Mouse (Mus musculus) cerebellum, postnatal 36 days (tissue): ENCODE data around the gene I830077J02Rik.

Experiments used
- DNase-seq, 2 experiments: peaks; one replicate each; pipeline ENCODE4 v3.0.0; 2021 to 2022; ENCODE audit warnings: mixed read lengths in 2 of 2

Gene I830077J02Rik

GRCm38 (mm10) chr3:105892572-105893495 is 39.6 kb downstream of the I830077J02Rik start:
- DNase-seq = no peak

GRCm38 (mm10) chr3:105891760-105892571 is 40.5 kb downstream of the I830077J02Rik start:
- no peak for DNase-seq

GRCm38 (mm10) chr3:105891141-105891540 is 41.3 kb downstream of the I830077J02Rik start:
- DNase-seq = no peak

GRCm38 (mm10) chr3:105890220-105890619 is 42.2 kb downstream of the I830077J02Rik start:
- DNase-seq = no peak

GRCm38 (mm10) chr3:105888961-105889360 is 43.5 kb downstream of the I830077J02Rik start:
- no peak for DNase-seq

- DNase-seq = no peak
Observed at GRCm38 (mm10) chr3:105883111-105883510, 49.4 kb downstream of the I830077J02Rik start.

GRCm38 (mm10) chr3:105882105-105882504 is 50.4 kb downstream of the I830077J02Rik start:
- DNase-seq = no peak

- DNase-seq = no peak
Observed at GRCm38 (mm10) chr3:105880419-105880818, 52.0 kb downstream of the I830077J02Rik start.

GRCm38 (mm10) chr3:105878751-105879150 is 53.7 kb downstream of the I830077J02Rik start:
- no peak for DNase-seq

- DNase-seq = no peak
Observed at GRCm38 (mm10) chr3:105877919-105878318, 54.5 kb downstream of the I830077J02Rik start.

GRCm38 (mm10) chr3:105877252-105877803 is 55.1 kb downstream of the I830077J02Rik start:
- no peak for DNase-seq

- DNase-seq = no peak
Observed at GRCm38 (mm10) chr3:105876022-105876421, 56.4 kb downstream of the I830077J02Rik start.
